Mouse (Mus musculus) testis, adult 2 months (tissue): ENCODE measurements around the gene Relt. TPM values are rescaled to one million over a fixed set of nuclear protein-coding genes. Genes with fewer than 3 reads are reported as not detected.
A peak's percentile ranks its signal among the peaks of the same experiment; 100 is the strongest.

Experiments
- H3K27ac ChIP-seq: fragments of 200-500 bp; 2 replicates; pipeline ENCODE4 v1.5.1; 2012; ENCODE audit warnings: low read depth, low read length; ENCODE audit not compliant: control insufficient read depth, insufficient read depth
- H3K27me3 ChIP-seq: fragments of 200-500 bp; 2 replicates; pipeline ENCODE4 v1.6.1; 2012; ENCODE audit warnings: mild to moderate bottlenecking, low read length, moderate library complexity; ENCODE audit not compliant: control insufficient read depth, insufficient read depth
- H3K36me3 ChIP-seq: fragments of 200-500 bp; 2 replicates; pipeline ENCODE4 v1.6.1; 2012; ENCODE audit warnings: mild to moderate bottlenecking, low read length; ENCODE audit not compliant: control insufficient read depth, insufficient read depth
- H3K4me1 ChIP-seq: fragments of 200-500 bp; 2 replicates; pipeline ENCODE4 v1.6.1; 2012; ENCODE audit warnings: low read length; ENCODE audit not compliant: control insufficient read depth, insufficient read depth
- H3K4me3 ChIP-seq: fragments of 200-500 bp; 2 replicates; pipeline ENCODE4 v1.5.1; 2012; ENCODE audit warnings: low read depth, mild to moderate bottlenecking, low read length, moderate library complexity, mixed read lengths; ENCODE audit not compliant: control insufficient read depth
- CTCF ChIP-seq: fragments of 200-500 bp; IDR thresholded peaks from 2 replicates; pipeline ENCODE4 v1.5.1; 2012; ENCODE audit warnings: low read depth, mild to moderate bottlenecking, inconsistent platforms, low read length, moderate library complexity; ENCODE audit not compliant: control insufficient read depth, insufficient read depth, insufficient replicate concordance
- POLR2A ChIP-seq: fragments of 200-500 bp; IDR thresholded peaks from 2 replicates; pipeline ENCODE4 v1.6.1; 2012; ENCODE audit warnings: low read depth, mild to moderate bottlenecking, inconsistent platforms, low read length, moderate library complexity; ENCODE audit not compliant: control insufficient read depth
- polyA plus RNA-seq: library from polyadenylated mRNA; depleted of rRNA; stranded (reverse); fragments of >200 nt; gene quantifications from 2 replicates; pipeline ENCODE4 v1.2.3, GENCODE M21; 2012

The Relt gene
- polyA plus RNA-seq, 1 experiment: 3.1 TPM

DNA sequence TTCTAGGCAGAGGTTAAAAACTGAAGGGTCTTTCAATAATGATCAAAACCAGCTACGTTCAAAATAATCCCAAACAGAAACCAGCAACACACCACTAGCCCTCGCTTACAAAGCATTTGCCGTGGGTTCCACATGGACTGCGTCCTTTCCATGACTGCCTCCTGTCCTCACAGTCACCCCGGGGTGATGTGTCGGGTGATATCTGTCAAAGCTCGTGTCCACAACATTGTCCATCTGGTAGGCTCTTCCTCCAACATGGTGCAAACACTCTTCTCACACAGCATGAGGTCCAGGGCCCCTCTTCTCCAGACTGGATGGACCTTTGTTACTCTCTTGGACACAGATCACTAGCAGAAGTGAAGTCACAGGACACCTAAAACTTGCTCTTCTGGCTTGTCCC lies 41.8 kb upstream of the Relt start:
- Histone ChIP-seq H3K27me3 (no peaks in the 10 kb centered on the region), H3K4me3 (no peak overlapping the region), H3K36me3 (no peaks in the 10 kb centered on the region), H3K27ac (no peak overlapping the region), H3K4me1 (peaks cover 2% of the 10 kb centered on the region)
- TF ChIP-seq CTCF (no peak), POLR2A (no peak)

DNA sequence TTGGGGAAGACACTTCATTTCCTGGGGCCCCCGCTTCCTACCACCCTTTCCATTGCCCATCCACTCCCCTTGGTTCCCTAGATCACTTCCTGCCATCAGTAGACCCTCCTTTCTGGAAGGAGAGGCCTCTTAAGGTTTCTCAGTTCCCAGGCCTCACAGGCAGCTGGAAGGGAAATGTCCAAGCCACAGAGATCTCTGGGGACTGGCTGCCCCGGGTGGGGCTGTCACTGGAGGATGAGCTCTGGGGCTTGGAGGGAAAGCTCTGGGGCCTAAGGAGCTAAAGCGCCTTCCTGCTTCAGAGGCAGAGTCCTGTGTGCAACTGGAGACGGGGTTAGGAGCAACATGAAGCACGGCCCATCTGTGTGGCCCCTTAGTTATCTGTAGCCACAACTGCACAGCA lies 41.4 kb upstream of the Relt start:
- TF ChIP-seq POLR2A: no peak
- TF ChIP-seq CTCF: no peak
- Histone ChIP-seq H3K36me3 (no peaks in the 10 kb centered on the region), H3K4me1 (peaks cover 2% of the 10 kb centered on the region), H3K4me3 (no peak overlapping the region), H3K27ac (no peak overlapping the region), H3K27me3 (no peaks in the 10 kb centered on the region)

DNA sequence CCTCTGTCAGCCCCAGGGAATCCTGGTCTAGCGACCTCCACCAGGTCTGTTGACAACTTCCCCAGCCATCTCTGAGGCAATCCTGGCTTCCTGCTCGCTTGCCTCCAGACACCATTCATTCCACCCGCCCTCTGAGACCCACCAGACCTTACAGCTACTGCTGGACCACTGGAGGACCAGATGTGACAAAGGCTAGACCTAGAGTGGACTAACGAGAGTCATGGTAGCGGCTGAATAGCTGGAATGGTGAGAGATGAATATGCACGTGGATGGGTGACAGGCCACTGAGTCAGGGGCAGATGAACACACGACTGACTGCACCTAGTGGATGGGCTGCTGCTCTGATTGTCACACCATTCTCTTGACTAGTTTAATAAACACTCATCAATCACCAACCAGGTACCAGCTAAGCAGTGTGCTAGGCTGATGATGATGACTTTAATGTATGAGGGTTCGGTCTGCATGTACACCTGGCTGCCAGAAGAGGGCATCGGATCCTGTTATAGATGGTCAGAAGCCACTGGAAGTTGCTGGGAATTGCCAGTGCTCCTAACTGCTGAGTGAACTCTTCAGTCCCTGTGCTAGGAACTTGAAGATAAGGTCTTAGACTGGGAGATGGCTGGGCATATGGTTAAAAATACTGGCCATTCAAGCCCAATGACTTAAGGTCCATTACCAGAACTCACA lies 39.3 kb upstream of the Relt start:
- no peak overlapping the region for H3K4me3 ChIP-seq
- H3K36me3 ChIP-seq: no peaks in the 10 kb centered on the region
- H3K4me1 ChIP-seq: no peaks in the 10 kb centered on the region
- no peak overlapping the region for H3K27ac ChIP-seq
- TF ChIP-seq POLR2A (no peak), CTCF (no peak)
- H3K27me3 ChIP-seq: no peaks in the 10 kb centered on the region

DNA sequence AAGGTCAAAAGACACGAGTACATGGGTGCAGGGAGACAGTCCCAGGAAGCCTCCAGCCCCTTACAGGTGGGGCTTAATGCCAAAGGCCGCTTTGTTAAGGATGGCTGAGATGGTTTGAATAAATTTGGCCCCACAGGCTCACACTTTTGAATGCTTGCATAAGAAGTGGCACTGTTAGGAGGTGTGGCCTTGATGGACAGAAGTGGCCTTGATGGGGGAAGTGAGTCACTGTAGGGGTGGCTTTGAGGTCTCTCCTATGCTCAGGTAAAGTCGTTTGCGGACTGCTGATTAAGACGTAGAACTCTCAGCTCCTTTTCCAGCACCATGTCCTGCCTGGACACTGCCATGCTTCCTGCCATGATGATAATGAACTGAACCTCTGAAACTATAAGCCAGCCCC lies 34.6 kb upstream of the Relt start:
- no peak overlapping the region for H3K27ac ChIP-seq
- TF ChIP-seq POLR2A (no peak), CTCF (no peak)
- H3K4me1 ChIP-seq: peaks cover 15% of the 10 kb centered on the region
- H3K27me3 ChIP-seq: no peaks in the 10 kb centered on the region
- H3K36me3 ChIP-seq: no peaks in the 10 kb centered on the region
- H3K4me3 ChIP-seq: no peak overlapping the region

DNA sequence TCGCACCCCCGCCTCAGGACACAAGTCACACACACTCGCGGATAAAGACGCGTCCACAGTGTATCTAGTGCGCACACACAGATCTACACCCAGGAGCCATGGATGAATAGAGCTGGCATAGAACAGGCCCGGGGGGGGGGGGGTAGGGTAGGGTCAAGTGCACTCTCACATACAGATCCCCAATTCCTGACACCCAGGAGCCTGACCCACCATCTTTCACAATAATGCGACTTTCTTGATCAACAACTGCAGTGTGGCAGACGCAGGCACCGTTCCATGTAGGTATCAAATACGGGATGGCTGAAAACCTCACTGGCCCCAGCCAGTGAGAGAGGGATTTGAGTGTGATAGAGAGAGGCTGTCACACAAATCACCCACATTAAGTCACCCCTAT lies 31.6 kb upstream of the Relt start:
- H3K36me3 ChIP-seq: no peaks in the 10 kb centered on the region
- H3K4me1 ChIP-seq: peaks cover 15% of the 10 kb centered on the region
- H3K27ac ChIP-seq: no peak overlapping the region
- H3K27me3 ChIP-seq: no peaks in the 10 kb centered on the region
- TF ChIP-seq CTCF (no peak), POLR2A (no peak)
- peak overlapping the region; percentile 72 for H3K4me3 ChIP-seq

DNA sequence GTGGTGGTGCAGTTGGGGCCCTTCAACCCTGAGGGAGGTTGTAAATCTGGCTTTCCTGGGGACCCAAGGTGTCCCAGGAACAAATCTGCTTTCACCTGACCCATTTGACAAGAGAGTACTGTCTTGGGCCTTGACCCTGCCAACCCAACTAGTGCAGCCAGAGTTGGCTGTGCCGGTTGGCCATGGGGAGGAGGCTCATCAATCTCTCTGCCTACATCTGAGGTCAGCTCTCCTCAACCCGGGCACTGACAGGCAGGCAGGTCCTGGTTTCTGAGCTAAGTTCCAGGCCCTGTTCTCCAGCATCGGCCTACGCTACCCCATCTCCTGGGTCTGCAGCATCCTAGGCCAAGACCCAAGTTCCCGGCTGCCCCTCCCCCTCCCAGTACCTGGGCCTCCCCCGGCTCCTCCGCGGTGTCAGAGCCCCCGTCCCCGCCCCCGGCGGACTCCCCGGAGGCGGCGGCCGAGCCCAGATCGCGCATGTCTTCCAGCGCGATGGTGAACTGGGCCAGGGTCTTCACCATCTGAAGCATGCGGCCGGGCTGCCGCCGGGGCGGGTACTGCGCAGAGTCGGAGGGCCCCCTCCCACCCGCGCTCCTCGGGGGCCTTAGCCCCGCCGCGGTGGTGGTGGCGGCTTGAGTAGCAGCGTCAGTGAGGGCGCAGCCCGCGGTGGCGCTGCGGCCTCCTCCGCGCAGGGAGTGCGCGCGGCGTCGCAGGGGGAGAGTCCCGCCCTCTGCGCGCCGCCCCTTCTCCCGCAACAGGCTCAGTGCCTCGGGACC lies 31.0 kb upstream of the Relt start:
- Histone ChIP-seq H3K4me3 (peak overlapping the region; percentile 72), H3K27me3 (no peaks in the 10 kb centered on the region), H3K36me3 (no peaks in the 10 kb centered on the region), H3K4me1 (peaks cover 15% of the 10 kb centered on the region), H3K27ac (no peak overlapping the region)
- TF ChIP-seq POLR2A: no peak
- no peak for TF ChIP-seq CTCF

DNA sequence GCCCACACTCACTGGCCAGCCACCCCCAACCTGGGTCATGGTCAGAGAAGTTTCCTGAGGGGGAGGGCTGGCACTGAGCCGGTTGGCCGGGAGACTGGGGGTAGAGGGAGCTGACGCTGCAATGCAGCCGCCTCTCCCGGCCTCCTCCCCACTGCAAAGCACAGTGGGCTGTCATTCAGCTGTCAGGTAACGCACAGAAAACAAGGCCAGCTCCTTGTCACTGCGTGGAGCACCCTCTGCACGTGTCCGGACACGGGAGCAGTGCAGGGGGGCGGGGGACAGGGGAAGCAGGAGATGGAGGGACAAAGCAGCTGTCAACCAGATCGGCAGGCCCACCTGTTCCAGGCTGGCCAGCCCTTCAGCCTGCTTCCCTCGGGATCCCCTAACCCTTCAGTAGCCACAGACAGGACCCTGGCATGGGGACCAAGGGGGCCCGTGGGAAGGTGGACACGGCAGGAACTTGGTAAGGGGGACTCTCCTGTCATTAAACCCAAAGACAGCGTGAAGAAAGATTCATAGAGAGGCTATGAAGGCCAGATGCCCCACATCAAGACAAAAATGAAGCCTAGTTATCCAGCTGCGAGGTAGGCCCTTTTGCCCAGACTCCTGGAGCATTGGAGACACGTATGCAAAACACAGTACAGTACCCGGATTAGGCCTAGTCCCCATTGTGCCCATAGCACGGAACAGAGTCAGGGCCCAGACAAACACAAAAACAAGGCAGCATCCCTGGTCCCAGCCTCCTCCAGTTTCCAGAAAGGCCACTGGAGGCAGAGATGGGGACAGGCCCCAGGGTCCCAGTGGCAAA lies 30.2 kb upstream of the Relt start:
- no peaks in the 10 kb centered on the region for H3K36me3 ChIP-seq
- no peak overlapping the region for H3K27ac ChIP-seq
- H3K4me1 ChIP-seq: peaks cover 15% of the 10 kb centered on the region
- H3K27me3 ChIP-seq: no peaks in the 10 kb centered on the region
- TF ChIP-seq CTCF: no peak
- TF ChIP-seq POLR2A: no peak
- no peak overlapping the region for H3K4me3 ChIP-seq
